Mouse (Mus musculus) heart, embryonic 14.5 days (tissue): ENCODE measurements around the gene Urah. TPM values are rescaled to one million over a fixed set of nuclear protein-coding genes. Genes with fewer than 3 reads are reported as not detected.

Experiments
- ATAC-seq: fragments of 200-750 bp; cut with Nextera tagmentation; 2 replicates; pipeline ENCODE4 v1.8.0; 2017; ENCODE audit warnings: low read depth, moderate TSS enrichment; ENCODE audit not compliant: insufficient number of reproducible peaks, insufficient read depth, low FRiP score
- H3K27ac ChIP-seq, 2 experiments: fragments of 200-500 bp in 1 of 2; fragments of 300-500 bp in 1 of 2; sonication (generic) in 1 of 2; replicated peaks in 1 of 2; 2 replicates each; pipeline ENCODE4 v1.5.1; 2012 to 2014; ENCODE audit warnings: low read depth in 2 of 2, low read length in 2 of 2, control low read depth in 1 of 2, mild to moderate bottlenecking in 1 of 2, mixed read lengths in 1 of 2; ENCODE audit not compliant: control insufficient read depth in 1 of 2, insufficient read depth in 1 of 2
- H3K27me3 ChIP-seq: fragments of 300-500 bp; sonication (generic); 2 replicates; pipeline ENCODE4 v1.6.1; 2014; ENCODE audit warnings: mild to moderate bottlenecking, low read length, control low read depth; ENCODE audit not compliant: control insufficient read depth, insufficient read depth
- H3K36me3 ChIP-seq: fragments of 300-500 bp; sonication (generic); 2 replicates; pipeline ENCODE4 v1.6.1; 2014; ENCODE audit warnings: mild to moderate bottlenecking, control low read depth, low read length, mixed read lengths; ENCODE audit not compliant: control insufficient read depth, insufficient read depth
- H3K4me1 ChIP-seq, 2 experiments: fragments of 200-500 bp in 1 of 2; fragments of 300-500 bp in 1 of 2; sonication (generic) in 1 of 2; 2 replicates each; pipeline ENCODE4 v1.6.1; 2012 to 2014; ENCODE audit warnings: low read length in 2 of 2, control low read depth in 1 of 2, mixed read lengths in 1 of 2; ENCODE audit not compliant: control insufficient read depth in 2 of 2, insufficient read depth in 2 of 2
- H3K4me2 ChIP-seq: fragments of 300-500 bp; sonication (generic); 2 replicates; pipeline ENCODE4 v1.6.1; 2014; ENCODE audit warnings: mild to moderate bottlenecking, low read length
- H3K4me3 ChIP-seq, 2 experiments: fragments of 200-500 bp in 1 of 2; fragments of 300-500 bp in 1 of 2; sonication (generic) in 1 of 2; 2 replicates each; pipeline ENCODE4 v1.5.1; 2012 to 2014; ENCODE audit warnings: low read length in 2 of 2, mild to moderate bottlenecking in 2 of 2, control low read depth in 1 of 2, low read depth in 1 of 2, moderate library complexity in 1 of 2; ENCODE audit not compliant: control insufficient read depth in 1 of 2, insufficient read depth in 1 of 2
- H3K9ac ChIP-seq: fragments of 300-500 bp; sonication (generic); 2 replicates; pipeline ENCODE4 v1.6.1; 2014; ENCODE audit warnings: mild to moderate bottlenecking, low read length
- H3K9me3 ChIP-seq: fragments of 300-500 bp; sonication (generic); 2 replicates; pipeline ENCODE4 v1.6.1; 2016; ENCODE audit warnings: low read length, control low read depth; ENCODE audit not compliant: control insufficient read depth
- WGBS: fragments of 180-500 bp; shearing (Covaris S2); extraction: QIAGEN DNeasy Blood & Tissue Kit; methylation state at CpG from one replicate; pipeline ENCODE4 v1.1.7; 2014; 5-methylcytosine and 5-hydroxymethylcytosine counted together
- polyA plus RNA-seq: library from polyadenylated mRNA; unstranded; fragments of >200 nt; fragmentation: Nextera tagmentation; extraction: Ambion mirVana; gene quantifications from 2 replicates; pipeline ENCODE4 v1.2.1, GENCODE M21; 2014

Gene Urah
- polyA plus RNA-seq, 1 experiment from 2014 or later, result not detected

- ATAC-seq, result no peak
- 83% methylated on average over 9 of the region's 9 CpGs for WGBS
- H3K27me3 ChIP-seq, result no peaks in the 10 kb centered on the region
Measured at GRCm38 (mm10) chr7:140853386-140853785, 18.6 kb downstream of the Urah start.

GRCm38 (mm10) chr7:140854483-140854882 is 19.7 kb downstream of the Urah start:
- ATAC-seq, result no peak
- peaks cover 11 to 21% of the 10 kb centered on the region in 2 experiments for H3K4me1 ChIP-seq
- H3K27ac ChIP-seq, result no peak overlapping the region
- no peaks in the 10 kb centered on the region for H3K9me3 ChIP-seq
- WGBS, result 94% methylated on average over 18 of the region's 18 CpGs
- no peaks in the 10 kb centered on the region for H3K27me3 ChIP-seq
- peaks cover 43% of the 10 kb centered on the region for H3K36me3 ChIP-seq
- H3K4me2 ChIP-seq, result no peak overlapping the region
- no peak overlapping the region for H3K4me3 ChIP-seq
- H3K9ac ChIP-seq, result no peak overlapping the region

More at GRCm38 (mm10) chr7:140853386-140853785, 18.6 kb downstream of the Urah start:
- peaks cover 33% of the 10 kb centered on the region for H3K36me3 ChIP-seq
- no peak overlapping the region for H3K4me2 ChIP-seq
- no peaks in the 10 kb centered on the region for H3K9me3 ChIP-seq
- peaks cover 9 to 15% of the 10 kb centered on the region in 2 experiments for H3K4me1 ChIP-seq
- H3K27ac ChIP-seq, result no peak overlapping the region
- H3K4me3 ChIP-seq, result no peak overlapping the region
- H3K9ac ChIP-seq, result no peak overlapping the region

GRCm38 (mm10) chr7:140855181-140855580 is 20.4 kb downstream of the Urah start:
- Histone ChIP-seq H3K27ac (peak overlapping the region in 1 of 2 experiments; percentile 91; a peak in 1 of 4 replicates), H3K9ac (peak overlapping the region; percentile 93), H3K4me1 (peaks cover 11 to 21% of the 10 kb centered on the region in 2 experiments), H3K9me3 (no peaks in the 10 kb centered on the region), H3K4me2 (peak overlapping the region; percentile 83), H3K36me3 (peaks cover 50% of the 10 kb centered on the region), H3K4me3 (peak overlapping the region; percentile 78 to 86), H3K27me3 (no peaks in the 10 kb centered on the region)
- 65% methylated on average over 9 of the region's 9 CpGs for WGBS
- no peak for ATAC-seq

- peak; percentile 60 for ATAC-seq
- under 1% methylated on average over 51 of the region's 51 CpGs for WGBS
- Histone ChIP-seq H3K36me3 (peaks cover 60% of the 10 kb centered on the region), H3K4me2 (peak within 1 kb of the TSS; percentile 83), H3K27me3 (no peaks in the 10 kb centered on the region), H3K9ac (peak within 1 kb of the TSS; percentile 93), H3K4me3 (peak within 1 kb of the TSS; percentile 78 to 86), H3K4me1 (peaks cover 11 to 21% of the 10 kb centered on the region in 2 experiments), H3K27ac (peak within 1 kb of the TSS; percentile 84 to 91), H3K9me3 (no peaks in the 10 kb centered on the region)
Measured at GRCm38 (mm10) chr7:140855860-140856784, 21.3 kb downstream of the Urah start, which contains the start of gene Gm45785. Gene Gm45785 (minus strand): TSS chr7:140856331.

- Histone ChIP-seq H3K27ac (peak within 1 kb of the TSS; percentile 84 to 91), H3K4me1 (peaks cover 11 to 21% of the 10 kb centered on the region in 2 experiments), H3K9me3 (no peaks in the 10 kb centered on the region), H3K9ac (peak within 1 kb of the TSS; percentile 93), H3K27me3 (no peaks in the 10 kb centered on the region), H3K4me3 (peak within 1 kb of the TSS; percentile 78 to 86), H3K4me2 (peak within 1 kb of the TSS; percentile 83), H3K36me3 (peaks cover 63% of the 10 kb centered on the region)
- WGBS, result under 1% methylated on average over 48 of the region's 50 CpGs
- ATAC-seq, result peak; percentile 85
Measured at GRCm38 (mm10) chr7:140856785-140857549, 22.1 kb downstream of the Urah start, which contains the start of gene Ric8a. Gene Ric8a (plus strand): TSS chr7:140856957.

GRCm38 (mm10) chr7:140857550-140858505 is 23.0 kb downstream of the Urah start, which contains the start of gene Bet1l:
Gene Bet1l (minus strand): TSS chr7:140857577.
- H3K36me3 ChIP-seq, result peaks cover 63% of the 10 kb centered on the region

More at GRCm38 (mm10) chr7:140857550-140858505, 23.0 kb downstream of the Urah start, which contains the start of gene Bet1l:
- peak within 1 kb of the TSS; percentile 78 to 91 for H3K27ac ChIP-seq
- peak within 1 kb of the TSS; percentile 78 to 86 for H3K4me3 ChIP-seq
- H3K9me3 ChIP-seq, result no peaks in the 10 kb centered on the region
- 33% methylated on average over 40 of the region's 40 CpGs for WGBS
- ATAC-seq, result peak; percentile 10; the same call in 1 of the 2 replicates
- H3K4me2 ChIP-seq, result peak within 1 kb of the TSS; percentile 83
- H3K27me3 ChIP-seq, result no peaks in the 10 kb centered on the region
- H3K4me1 ChIP-seq, result peaks cover 11 to 21% of the 10 kb centered on the region in 2 experiments
- H3K9ac ChIP-seq, result peak within 1 kb of the TSS; percentile 93
